Mouse (Mus musculus): Measurements from ENCODE around the gene Myb. TPM values are rescaled to one million over a fixed set of nuclear protein-coding genes. Genes with fewer than 3 reads are reported as not detected.
"Not testable (repeated sequence)": the region's sequence is repeated elsewhere in the genome, so short reads cannot be mapped to it uniquely, and the experiment has no call there.

Gene Myb
- polyA plus RNA-seq, 1 experiment, result not detected

DNA sequence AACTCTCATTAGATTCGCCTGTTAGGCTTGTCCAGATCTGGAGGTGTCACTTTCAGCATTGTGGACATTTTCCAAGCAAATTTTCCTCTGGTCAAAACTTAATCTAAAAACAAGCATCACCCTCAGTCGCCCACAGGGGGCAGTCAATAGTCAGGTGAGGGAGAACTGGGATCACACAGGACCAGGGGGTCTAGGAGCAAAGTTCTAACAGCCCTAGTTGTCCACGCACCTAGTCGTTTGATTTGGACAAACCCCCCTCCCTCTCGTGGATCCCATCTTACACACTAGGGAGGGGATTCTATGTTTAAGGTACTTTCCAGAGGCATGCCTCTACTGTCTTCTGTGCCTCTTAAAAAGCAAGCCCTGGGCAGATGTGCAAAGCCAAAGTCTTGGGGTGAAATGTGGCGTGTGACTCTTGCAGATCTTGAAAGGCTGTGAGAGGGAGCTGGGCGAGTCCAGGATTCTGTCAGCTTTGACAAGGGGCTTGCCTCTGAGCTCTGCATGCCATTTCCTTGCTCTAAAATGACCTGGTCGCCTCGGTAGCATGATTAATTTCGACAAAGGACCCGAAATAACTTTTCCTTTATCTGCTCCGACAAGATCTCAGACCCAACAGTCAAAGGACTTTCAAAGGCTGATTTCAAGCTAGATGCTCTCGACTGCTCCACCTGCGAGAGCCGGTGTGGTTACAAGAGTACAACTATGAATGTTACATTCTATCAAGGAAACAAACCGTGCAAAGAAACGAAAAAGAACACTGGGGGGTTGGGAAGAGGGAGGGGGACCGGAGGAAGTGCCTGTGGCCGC, 2.5 kb downstream of the Myb start:
- Histone ChIP-seq H3K4me3 (ENCODE audit: insufficient read depth, low read depth, low read length) (peak overlapping the region; percentile 58), H3K4me1 (ENCODE audit: control insufficient read depth, insufficient read depth, insufficient read length, low read length) (peaks cover 2% of the 10 kb centered on the region; the same call in 1 of the 2 replicates), H3K27ac (replicated peaks; ENCODE audit: low read depth, low read length) (no peak overlapping the region)

DNA sequence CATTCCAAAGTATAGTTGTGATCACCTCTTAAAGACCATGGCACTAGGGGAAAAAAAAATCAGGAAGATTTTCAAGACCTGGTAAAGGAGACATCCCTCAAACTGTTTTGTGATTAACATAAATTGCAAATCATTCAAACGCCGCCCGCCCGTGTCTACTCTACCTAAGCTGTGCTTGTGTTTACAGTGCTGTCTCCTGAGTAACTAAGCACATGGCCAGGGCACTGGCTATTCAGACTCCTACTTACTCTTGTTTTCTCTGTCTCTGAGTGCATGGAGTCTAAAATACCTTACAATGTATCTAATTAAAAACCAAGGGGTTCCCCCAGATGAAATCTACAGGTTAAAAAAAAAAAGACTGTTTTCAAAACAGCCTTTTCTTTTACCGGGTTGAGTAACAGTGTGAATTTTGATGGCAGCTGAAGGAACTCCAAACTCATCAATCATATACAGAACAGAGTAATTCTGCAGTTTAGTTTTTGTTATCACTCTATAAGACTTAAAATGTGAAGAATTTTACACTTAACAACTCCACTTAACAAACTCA, 3.8 kb downstream of the Myb start:
- Histone ChIP-seq H3K4me3 (ENCODE audit: insufficient read depth, low read depth, low read length) (no peak overlapping the region), H3K27ac (replicated peaks; ENCODE audit: low read depth, low read length) (no peak overlapping the region), H3K4me1 (ENCODE audit: control insufficient read depth, insufficient read depth, insufficient read length, low read length) (peaks cover 2% of the 10 kb centered on the region; the same call in 1 of the 2 replicates)

DNA sequence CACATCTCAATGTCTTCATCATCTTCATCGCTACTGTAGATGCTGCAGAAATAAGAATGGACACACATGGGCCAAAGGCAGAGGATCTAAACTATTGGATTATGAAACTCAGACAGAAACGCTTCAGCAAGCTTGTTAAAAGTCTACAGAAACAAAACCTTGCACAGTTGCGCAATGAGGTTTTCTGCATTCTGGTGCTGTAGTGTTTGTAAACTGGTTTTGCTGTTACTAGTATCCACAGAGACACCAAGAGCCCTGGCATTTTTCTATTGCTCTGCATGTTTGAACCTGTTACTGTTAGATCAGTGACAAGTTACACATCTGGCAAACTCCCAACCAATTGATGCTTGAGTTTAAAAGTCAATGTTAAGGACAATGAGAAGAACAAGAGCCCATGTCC, 4.4 kb downstream of the Myb start:
- H3K27ac ChIP-seq (replicated peaks; ENCODE audit: low read depth, low read length), result no peak overlapping the region
- no peak overlapping the region for H3K4me3 ChIP-seq (ENCODE audit: insufficient read depth, low read depth, low read length)
- peaks cover 2% of the 10 kb centered on the region; the same call in 1 of the 2 replicates for H3K4me1 ChIP-seq (ENCODE audit: control insufficient read depth, insufficient read depth, insufficient read length, low read length)

GRCm38 (mm10) chr10:21154927-21155326, 5.9 kb downstream of the Myb start:
- H3K27ac ChIP-seq (replicated peaks; ENCODE audit: low read depth, low read length), result no peak overlapping the region
- no peak overlapping the region for H3K4me3 ChIP-seq (ENCODE audit: insufficient read depth, low read depth, low read length)
- peaks cover 2% of the 10 kb centered on the region; the same call in 1 of the 2 replicates for H3K4me1 ChIP-seq (ENCODE audit: control insufficient read depth, insufficient read depth, insufficient read length, low read length)

GRCm38 (mm10) chr10:21153433-21153832, 7.4 kb downstream of the Myb start:
- H3K4me1 ChIP-seq (ENCODE audit: control insufficient read depth, insufficient read depth, insufficient read length, low read length), result no peaks in the 10 kb centered on the region
- no peak overlapping the region for H3K27ac ChIP-seq (replicated peaks; ENCODE audit: low read depth, low read length)
- H3K4me3 ChIP-seq (ENCODE audit: insufficient read depth, low read depth, low read length), result no peak overlapping the region

DNA sequence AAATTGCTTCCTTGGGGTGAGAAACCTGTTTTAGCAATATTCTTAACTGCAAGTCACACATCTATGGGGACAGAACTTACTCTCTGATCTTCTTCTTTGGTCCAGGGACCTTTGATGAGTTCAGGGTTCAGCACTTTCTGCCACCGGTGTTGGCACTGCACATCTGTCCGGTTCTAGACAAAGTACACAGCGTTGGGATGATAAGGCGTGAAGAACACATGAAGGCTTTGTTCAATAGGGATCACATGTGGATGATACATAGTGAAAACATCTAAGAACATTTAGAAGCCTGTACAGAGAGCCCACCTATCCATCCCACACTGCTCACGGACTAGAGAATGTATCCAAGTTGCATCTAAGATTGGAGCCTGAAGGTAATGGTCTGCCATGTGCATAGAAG, 8.0 kb downstream of the Myb start:
- no peak overlapping the region for H3K4me3 ChIP-seq (ENCODE audit: insufficient read depth, low read depth, low read length)
- no peaks in the 10 kb centered on the region for H3K4me1 ChIP-seq (ENCODE audit: control insufficient read depth, insufficient read depth, insufficient read length, low read length)
- no peak overlapping the region for H3K27ac ChIP-seq (replicated peaks; ENCODE audit: low read depth, low read length)

- no peak overlapping the region for H3K4me3 ChIP-seq (ENCODE audit: insufficient read depth, low read depth, low read length)
- H3K4me1 ChIP-seq (ENCODE audit: control insufficient read depth, insufficient read depth, insufficient read length, low read length), result no peaks in the 10 kb centered on the region
- no peak overlapping the region for H3K27ac ChIP-seq (replicated peaks; ENCODE audit: low read depth, low read length)
Observed at GRCm38 (mm10) chr10:21151320-21151719, 9.5 kb downstream of the Myb start.

GRCm38 (mm10) chr10:21149945-21150344, 10.8 kb downstream of the Myb start:
- not testable (repeated sequence) for H3K4me3 ChIP-seq (ENCODE audit: insufficient read depth, low read depth, low read length); H3K4me1 ChIP-seq (ENCODE audit: control insufficient read depth, insufficient read depth, insufficient read length, low read length); H3K27ac ChIP-seq (replicated peaks; ENCODE audit: low read depth, low read length)

DNA sequence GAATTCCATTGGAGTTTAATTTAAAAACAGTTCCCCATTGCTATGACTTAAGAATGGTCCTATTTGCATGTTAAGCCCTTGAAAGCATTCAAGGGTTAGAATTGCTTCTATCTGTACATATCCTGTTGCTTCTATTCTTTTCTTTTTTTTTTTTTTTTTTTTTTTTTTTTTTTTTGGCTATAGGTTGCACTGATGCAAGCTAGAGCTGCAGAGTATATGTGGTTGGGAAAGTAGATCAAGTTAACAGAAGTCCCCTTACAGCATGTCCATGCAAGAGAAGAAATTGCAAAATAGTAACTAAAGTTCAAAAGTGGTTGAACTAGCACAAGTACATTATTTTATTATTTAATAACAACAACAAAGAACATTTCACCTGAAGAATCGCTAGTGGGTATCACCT, 14.1 kb downstream of the Myb start:
- Histone ChIP-seq H3K27ac (replicated peaks; ENCODE audit: low read depth, low read length) (no peak overlapping the region), H3K4me3 (ENCODE audit: insufficient read depth, low read depth, low read length) (no peak overlapping the region), H3K4me1 (ENCODE audit: control insufficient read depth, insufficient read depth, insufficient read length, low read length) (0 out of 2 replicates have a peak, but pooled peaks cover 2% of the 10 kb centered on the region)

- H3K4me1 ChIP-seq (ENCODE audit: control insufficient read depth, insufficient read depth, insufficient read length, low read length), result 0 out of 2 replicates have a peak, but pooled peaks cover 2% of the 10 kb centered on the region
- no peak overlapping the region for H3K27ac ChIP-seq (replicated peaks; ENCODE audit: low read depth, low read length)
- no peak overlapping the region for H3K4me3 ChIP-seq (ENCODE audit: insufficient read depth, low read depth, low read length)
Observed at GRCm38 (mm10) chr10:21146263-21146662, 14.5 kb downstream of the Myb start.

GRCm38 (mm10) chr10:21144627-21145504, 15.9 kb downstream of the Myb start:
- Histone ChIP-seq H3K4me3 (ENCODE audit: insufficient read depth, low read depth, low read length) (peak overlapping the region; percentile 16), H3K4me1 (ENCODE audit: control insufficient read depth, insufficient read depth, insufficient read length, low read length) (0 out of 2 replicates have a peak, but pooled peaks cover 2% of the 10 kb centered on the region), H3K27ac (replicated peaks; ENCODE audit: low read depth, low read length) (no peak overlapping the region)

- H3K4me3 ChIP-seq (ENCODE audit: insufficient read depth, low read depth, low read length), result no peak overlapping the region
- no peak overlapping the region for H3K27ac ChIP-seq (replicated peaks; ENCODE audit: low read depth, low read length)
- no peaks in the 10 kb centered on the region for H3K4me1 ChIP-seq (ENCODE audit: control insufficient read depth, insufficient read depth, insufficient read length, low read length)
Observed at GRCm38 (mm10) chr10:21135297-21135696, 25.5 kb downstream of the Myb start.

GRCm38 (mm10) chr10:21130901-21131493, 29.8 kb downstream of the Myb start:
- H3K27ac ChIP-seq (replicated peaks; ENCODE audit: low read depth, low read length), result no peak overlapping the region
- H3K4me3 ChIP-seq (ENCODE audit: insufficient read depth, low read depth, low read length), result no peak overlapping the region
- no peaks in the 10 kb centered on the region for H3K4me1 ChIP-seq (ENCODE audit: control insufficient read depth, insufficient read depth, insufficient read length, low read length)

- no peak overlapping the region for H3K4me3 ChIP-seq (ENCODE audit: insufficient read depth, low read depth, low read length)
- no peaks in the 10 kb centered on the region for H3K4me1 ChIP-seq (ENCODE audit: control insufficient read depth, insufficient read depth, insufficient read length, low read length)
- no peak overlapping the region for H3K27ac ChIP-seq (replicated peaks; ENCODE audit: low read depth, low read length)
Observed at GRCm38 (mm10) chr10:21128086-21128611, 32.6 kb downstream of the Myb start.

DNA sequence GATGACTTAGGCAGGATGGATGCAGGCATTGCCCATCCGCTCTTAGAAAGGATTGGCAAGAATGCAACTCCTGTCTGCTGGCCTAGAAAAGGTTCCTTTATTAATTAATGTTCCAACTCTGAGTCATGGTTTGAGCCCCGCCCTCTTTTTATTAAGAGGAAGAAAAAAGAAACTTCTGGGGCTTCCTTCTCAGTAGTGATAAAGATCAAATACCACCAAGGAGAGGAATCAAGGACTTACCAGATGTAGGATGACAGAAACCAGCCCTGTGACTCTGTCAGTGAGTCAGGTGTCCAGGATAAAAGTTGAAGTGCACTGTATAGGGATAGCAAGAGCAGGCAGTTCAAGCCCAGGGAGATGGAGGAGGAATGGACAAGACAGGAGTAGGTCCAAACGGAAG, 42.4 kb downstream of the Myb start:
- Histone ChIP-seq H3K4me3 (ENCODE audit: insufficient read depth, low read depth, low read length) (no peak overlapping the region), H3K27ac (replicated peaks; ENCODE audit: low read depth, low read length) (no peak overlapping the region), H3K4me1 (ENCODE audit: control insufficient read depth, insufficient read depth, insufficient read length, low read length) (no peaks in the 10 kb centered on the region)

All from brown adipose tissue, adult 24 weeks (tissue).